Mouse (Mus musculus): ENCODE data around the gene Id3. TPM values are rescaled to one million over a fixed set of nuclear protein-coding genes. Genes with fewer than 3 reads are reported as not detected.
A peak's percentile ranks its signal among the peaks of the same experiment; 100 is the strongest.

Gene Id3
- total RNA-seq, 2 experiments from 2014 or later, result 1.8 to 2.0 TPM

DNA sequence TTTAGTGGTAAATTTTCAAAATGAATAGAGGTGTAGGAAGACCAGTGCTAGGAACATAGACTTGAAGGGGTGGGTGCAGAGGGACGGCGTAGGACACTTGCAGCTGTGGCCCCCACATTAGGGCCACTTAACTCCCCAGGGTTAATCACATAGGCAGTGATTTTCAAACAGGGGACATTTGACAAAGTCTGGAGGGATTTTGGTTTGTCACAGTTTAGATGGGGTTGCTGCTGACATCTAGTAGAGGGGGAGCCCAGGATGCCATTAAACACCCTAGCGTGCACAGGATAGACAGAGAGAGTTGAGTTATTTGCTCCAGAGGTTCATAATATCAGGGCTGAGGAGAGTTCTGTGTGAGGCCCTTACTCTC is 19.5 kb upstream of the Id3 start:
- ATAC-seq (ENCODE audit: poor library complexity, severe bottlenecking), result no peak

GRCm38 (mm10) chr4:136124581-136124980 is 18.7 kb upstream of the Id3 start:
- no peak for ATAC-seq (ENCODE audit: poor library complexity, severe bottlenecking)

DNA sequence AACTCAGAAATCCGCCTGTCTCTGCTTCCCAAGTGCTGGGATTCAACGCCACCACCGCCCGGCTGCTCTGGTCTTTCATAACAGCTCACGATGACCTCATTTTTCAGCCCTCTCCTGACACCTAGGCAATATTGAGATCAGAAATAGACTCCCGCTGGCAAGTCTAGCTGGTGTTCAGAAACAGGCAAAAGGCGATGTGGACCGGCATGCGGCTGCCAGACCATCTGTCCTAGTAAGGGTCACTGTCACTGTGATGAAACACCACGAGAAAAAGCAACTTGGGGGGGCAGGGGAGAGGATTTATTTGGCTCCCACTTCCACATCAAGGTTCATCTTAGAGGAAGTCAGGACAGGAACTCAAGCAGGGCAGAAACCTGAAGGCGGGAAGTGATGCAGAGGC is 17.8 kb upstream of the Id3 start:
- ATAC-seq (ENCODE audit: poor library complexity, severe bottlenecking), result no peak

GRCm38 (mm10) chr4:136126019-136126418 is 17.3 kb upstream of the Id3 start:
- no peak for ATAC-seq (ENCODE audit: poor library complexity, severe bottlenecking)

GRCm38 (mm10) chr4:136127670-136128069 is 15.6 kb upstream of the Id3 start:
- no peak for ATAC-seq (ENCODE audit: poor library complexity, severe bottlenecking)

DNA sequence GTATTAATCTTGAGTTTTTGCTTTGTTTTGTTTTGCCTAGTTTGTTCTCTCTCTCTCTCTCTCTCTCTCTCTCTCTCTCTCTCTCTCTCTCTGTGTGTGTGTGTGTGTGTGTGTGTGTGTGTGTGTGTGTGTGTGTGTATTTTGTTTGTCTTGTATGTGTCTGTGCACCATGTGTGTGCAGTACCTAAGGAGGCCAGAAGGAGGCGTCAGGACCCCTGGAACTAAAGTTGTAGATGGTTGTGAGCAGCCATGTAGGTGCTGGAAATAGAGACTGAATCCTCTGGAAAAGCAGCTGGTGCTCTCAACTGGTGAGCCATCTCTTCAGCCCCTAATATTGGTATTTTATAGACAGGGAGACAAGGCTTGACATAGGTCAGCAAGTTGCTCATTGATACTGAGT is 13.5 kb upstream of the Id3 start:
- no peak for ATAC-seq (ENCODE audit: poor library complexity, severe bottlenecking)

DNA sequence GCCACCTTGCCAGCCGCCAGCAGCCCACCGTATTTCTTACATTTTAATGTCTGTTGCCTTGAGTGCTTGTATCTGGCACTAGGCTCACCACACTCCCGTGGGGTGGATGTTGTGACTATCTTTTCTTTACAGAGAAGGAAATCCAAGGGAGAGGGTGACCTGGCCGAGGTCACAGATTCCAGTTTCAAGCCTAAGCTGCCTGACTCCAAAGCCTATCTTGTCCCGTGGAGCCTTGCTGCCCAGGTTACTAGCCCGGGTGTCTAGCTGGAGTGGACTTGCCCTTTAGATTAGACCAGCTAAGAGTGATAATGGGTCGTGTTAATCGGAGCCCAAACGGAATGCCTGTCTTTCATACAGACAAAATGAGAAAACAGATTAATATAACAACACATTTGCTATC is 9.5 kb upstream of the Id3 start:
- ATAC-seq (ENCODE audit: poor library complexity, severe bottlenecking), result no peak

DNA sequence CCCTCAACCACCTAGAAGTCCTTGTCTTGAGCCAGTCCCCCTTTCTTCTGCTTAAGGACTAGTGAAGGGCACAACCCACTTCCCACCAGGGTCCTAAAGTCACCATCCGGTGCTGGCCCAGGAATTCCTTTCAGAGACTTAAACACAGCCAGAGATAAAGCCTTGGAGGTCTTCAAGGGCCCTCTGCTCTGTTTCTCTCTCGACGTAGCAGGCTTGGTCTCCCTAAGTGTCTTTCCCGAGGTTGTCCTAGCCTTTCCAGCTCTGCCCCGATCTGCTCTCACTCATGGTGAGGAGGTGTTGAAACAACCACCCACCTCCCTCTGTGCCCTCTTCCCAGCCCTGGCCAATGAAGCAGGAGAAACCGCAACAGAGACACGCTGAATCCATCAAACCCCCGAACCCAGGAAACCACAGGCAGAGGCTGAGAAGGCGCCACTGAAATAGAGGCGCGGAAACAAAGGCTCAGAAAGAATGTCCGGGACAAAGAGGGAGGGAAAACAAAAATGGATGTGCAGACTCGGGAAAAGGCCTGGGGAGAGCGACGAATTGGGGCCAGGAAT is 8.8 kb upstream of the Id3 start:
- no peak for ATAC-seq (ENCODE audit: poor library complexity, severe bottlenecking)

DNA sequence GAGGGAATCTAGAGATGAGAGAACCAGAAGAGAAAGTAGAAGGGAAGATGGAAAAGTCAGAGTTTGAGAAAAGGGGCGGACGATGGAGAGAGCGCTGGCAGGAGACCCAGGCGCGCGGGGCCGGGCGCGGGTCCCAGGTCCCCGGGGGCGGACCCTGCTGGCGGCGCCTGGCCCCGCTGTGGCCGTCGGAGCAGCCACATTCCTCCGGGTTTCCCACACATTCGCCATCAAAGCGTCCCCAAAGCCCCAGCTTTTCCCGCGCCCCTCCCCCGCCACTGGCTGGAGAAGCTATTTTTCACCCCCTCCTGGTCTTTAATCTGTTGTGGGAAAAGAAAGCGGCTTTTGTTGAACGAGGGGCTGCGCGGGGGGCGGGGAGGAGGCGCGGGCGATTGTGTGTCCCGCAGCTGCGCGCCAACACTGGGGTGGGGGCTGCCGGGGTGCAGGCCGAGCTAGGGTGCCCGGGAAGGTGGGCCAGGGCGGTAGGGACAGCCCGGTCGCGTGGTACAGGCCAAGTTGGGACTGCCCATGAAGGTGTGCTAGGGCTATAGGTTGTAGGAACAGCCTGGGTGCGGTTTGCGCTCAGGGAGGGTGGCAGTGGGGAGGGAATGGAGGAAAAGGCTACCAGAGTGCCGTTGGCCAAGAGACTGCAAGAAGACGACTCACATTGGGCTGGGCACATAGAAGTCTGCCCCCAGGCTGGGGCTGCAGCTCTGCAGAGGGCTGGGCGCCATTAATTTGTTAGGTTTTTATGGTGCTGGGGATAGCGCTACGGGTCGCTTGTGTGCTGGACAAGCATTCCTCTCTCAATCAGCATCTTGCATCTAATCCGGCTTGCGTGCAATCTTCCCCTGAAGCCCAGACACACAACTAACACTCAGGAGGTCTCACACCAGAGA is 8.1 kb upstream of the Id3 start:
- no peak for ATAC-seq (ENCODE audit: poor library complexity, severe bottlenecking)

GRCm38 (mm10) chr4:136135874-136136728 is 7.2 kb upstream of the Id3 start:
- ATAC-seq (ENCODE audit: poor library complexity, severe bottlenecking), result no peak

- no peak for ATAC-seq (ENCODE audit: poor library complexity, severe bottlenecking)
These were observed 3.8 kb upstream of the Id3 start for GRCm38 (mm10) chr4:136139326-136140110.

DNA sequence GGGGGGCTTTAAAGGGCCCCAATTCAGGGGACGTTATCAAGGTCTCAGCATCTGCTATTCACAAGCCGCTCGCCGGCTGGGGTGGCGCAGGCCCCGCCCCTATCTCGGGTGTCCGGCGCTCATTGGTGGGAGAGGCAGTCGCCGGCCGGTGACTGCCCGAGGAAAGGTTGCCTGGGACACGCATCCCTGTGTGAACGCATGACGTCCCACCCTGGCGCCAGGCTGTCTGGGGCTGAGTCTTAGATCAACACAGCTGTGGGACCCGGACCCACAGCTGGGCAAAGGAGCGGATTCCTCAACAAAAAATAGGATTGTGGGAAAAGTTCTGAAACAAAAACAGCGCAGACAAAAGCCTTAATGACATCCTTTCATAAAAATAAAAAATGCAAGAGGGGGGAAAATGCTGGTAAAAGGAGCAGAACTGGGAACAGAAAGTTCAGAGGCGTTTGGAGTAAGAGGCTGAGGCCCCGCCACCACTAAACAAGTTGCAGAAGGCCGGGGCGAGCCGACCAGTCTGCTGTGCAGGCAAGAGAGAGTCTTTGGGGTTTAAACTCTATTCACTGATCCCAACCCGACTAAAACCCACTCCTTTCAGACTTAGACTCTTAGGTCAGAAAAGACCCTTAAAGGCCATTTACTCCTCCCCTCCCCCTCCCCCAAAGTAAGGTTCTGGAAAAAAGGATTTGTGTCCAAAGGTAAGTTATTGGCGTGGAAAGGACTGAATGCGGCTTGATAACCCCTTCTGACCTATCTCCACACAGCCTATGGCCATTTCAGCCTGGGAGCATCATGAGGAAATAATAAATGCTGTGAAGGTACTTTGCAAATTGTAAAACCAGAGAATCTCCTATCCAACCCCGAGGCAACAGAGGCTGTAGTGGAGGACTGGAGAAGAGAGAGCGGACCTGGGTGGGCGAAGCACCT is 2.7 kb upstream of the Id3 start:
- ATAC-seq (ENCODE audit: poor library complexity, severe bottlenecking), result peak; percentile 61

DNA sequence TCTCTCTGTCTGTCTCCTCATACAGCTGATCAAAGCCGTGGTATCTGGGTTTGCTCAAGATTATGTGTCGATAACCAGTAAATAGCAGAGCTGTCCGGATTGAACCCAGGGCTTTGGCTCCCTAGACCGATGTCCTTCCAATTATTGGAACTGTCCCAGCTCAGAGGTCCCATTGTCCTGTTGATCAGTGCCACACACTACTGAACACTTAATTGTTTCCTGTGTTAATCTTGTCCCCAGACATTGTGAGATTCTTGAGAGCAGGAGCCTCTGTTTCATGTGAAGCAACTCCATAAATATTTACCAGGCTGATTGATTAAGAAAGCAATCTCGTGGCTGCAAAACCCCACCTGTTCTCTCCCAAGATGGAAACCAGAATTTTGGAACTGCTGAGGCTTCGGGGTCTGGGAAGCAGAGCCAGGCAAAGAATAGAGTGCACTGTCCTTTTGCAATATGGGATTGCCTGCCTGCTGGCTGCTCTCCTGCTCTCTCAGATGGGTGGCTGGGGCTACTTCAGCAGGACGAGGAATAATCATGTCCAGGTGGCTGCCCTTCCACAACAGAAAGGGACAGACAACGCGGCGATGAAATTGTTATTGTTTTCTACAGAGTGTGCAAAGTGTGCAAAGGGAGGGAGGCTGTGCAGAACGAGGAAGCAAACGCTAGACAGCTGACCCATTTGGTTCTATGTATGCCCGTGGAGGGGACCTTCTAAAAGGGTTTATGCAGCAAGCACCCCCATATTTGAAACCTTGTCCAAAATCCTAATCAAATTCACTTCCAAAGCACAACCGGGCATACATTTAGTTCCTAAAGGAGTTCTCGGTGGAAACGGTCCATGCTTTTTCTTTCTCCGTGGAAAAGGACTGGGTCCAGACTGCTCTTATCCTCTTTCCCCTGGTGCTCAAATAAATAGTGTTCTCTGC is 767 bp upstream of the Id3 start:
- ATAC-seq (ENCODE audit: poor library complexity, severe bottlenecking), result no peak

DNA sequence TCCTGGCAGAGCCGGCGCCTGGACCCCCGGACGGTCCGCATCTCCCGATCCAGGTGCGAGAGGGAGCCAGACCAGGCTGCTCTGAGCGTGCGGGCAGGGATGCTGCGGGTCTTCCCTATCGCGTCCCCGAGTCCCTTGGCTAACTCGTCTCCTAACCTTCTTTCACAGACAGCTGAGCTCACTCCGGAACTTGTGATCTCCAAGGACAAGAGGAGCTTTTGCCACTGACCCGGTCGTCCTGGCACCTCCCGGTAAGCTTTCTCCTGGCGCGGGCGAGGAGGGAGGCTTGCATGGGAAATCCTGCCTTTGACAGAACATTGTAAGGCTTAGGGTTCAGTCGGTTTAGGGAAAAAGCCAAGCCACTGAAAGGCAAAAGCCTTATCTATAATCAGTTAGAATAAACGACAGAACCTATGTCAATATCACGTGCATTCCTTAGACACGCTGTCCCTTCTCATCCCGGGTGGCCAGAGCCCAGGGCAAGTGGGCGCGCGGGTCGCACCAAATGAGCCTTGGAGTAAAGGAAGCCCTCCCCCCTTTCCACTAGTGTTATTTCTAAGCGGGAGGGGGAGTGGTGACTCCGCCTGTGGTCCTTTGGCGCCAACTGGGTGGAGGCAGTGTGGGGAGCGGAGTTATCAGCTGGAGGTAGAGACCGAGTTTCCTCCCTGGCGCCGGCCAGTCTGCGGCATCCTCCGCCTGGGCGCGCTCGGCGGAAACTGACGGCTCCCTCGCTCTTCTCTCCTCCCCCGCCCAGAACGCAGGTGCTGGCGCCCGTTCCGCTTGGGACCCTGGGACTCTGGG is 1.0 kb downstream of the Id3 start:
- 0 out of 2 replicates have a peak, but pooled peaks have one; percentile 6 for ATAC-seq (ENCODE audit: poor library complexity, severe bottlenecking)

- no peak for ATAC-seq (ENCODE audit: poor library complexity, severe bottlenecking)
These were observed 1.6 kb downstream of the Id3 start for GRCm38 (mm10) chr4:136144927-136145292.

DNA sequence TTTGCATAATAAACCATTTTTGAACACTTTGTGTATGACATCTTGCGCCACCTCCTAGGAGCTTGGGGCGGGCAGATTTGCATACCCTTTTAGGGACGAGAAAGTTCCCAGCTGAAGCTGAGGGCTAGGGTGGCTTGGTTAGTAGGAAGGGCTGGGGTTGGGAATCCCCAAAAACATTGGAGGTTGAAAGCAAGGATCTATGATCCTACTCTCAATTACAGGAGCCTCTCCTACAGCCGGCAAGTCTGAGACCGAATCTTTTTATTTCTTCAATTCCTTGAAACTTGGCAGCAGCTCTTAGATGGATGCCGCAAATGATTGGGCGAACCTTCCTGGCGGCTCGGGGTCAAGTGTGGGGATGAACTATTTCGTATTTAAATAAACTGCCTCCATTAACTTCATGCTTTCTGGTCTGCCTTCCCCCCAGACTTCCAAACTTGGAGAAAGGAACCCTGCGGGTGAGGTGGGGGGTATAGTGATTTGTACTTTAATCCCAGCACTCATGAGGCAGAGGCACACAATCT is 2.1 kb downstream of the Id3 start:
- ATAC-seq (ENCODE audit: poor library complexity, severe bottlenecking), result no peak

DNA sequence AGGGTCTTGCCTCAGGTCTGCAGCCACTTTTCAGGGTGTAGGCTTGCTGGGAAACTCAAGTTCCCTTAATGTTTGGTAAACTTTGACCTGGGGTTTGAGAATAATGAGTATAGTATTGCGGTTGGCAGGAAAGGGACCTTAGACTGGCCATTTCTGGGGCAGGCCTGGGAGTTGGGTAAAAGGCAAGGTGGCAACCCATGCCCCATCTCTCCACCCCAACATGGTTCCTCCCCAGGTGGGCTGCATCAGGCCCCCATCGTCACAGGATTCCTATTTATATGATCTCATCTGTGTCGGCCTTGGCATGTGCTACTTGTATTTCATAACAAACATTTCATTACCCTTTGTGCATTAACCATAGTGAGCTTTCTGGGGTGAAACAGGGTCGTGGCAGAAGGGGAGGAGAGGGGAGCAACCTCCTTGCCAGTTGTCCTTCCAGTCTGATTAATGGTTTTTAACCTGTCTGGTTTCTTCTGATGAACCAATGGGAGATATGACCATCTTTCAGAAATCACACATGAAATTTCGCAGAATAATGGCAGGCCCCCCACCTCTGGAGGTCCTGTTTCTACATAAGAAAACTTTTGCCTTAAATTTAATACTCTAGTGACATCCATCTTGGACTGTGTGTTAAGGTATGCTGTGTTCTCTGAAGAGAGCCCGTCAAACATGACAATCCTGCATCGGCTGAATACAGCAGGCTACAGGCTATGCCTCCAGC is 2.9 kb downstream of the Id3 start:
- no peak for ATAC-seq (ENCODE audit: poor library complexity, severe bottlenecking)

Data from megakaryocyte, adult 5-6 weeks (primary cell).